Mouse (Mus musculus) liver, adult 2 months (tissue): ENCODE results near the gene Prkcd. TPM values are rescaled to one million over a fixed set of nuclear protein-coding genes. Genes with fewer than 3 reads are reported as not detected.
A peak's percentile ranks its signal among the peaks of the same experiment; 100 is the strongest.

ENCODE experiments used
- DNase-seq: peaks from one replicate; pipeline ENCODE4 v3.0.0-alpha.2; 2011; ENCODE audit warnings: low read depth, low spot score; ENCODE audit errors: extremely low read depth
- H3K27ac ChIP-seq: fragments of 200-500 bp; replicated peaks from 2 replicates; pipeline ENCODE4 v1.5.1; 2012; ENCODE audit warnings: low read depth, mild to moderate bottlenecking, control low read depth, inconsistent platforms, low read length; ENCODE audit not compliant: insufficient read depth
- H3K27me3 ChIP-seq: fragments of 200-500 bp; 2 replicates; pipeline ENCODE4 v1.6.1; 2012; ENCODE audit warnings: mild to moderate bottlenecking, moderate library complexity, low read length, inconsistent platforms; ENCODE audit not compliant: control insufficient read depth, insufficient read depth
- H3K36me3 ChIP-seq: fragments of 200-500 bp; 2 replicates; pipeline ENCODE4 v1.6.1; 2012; ENCODE audit warnings: low read length, inconsistent platforms; ENCODE audit not compliant: control insufficient read depth, insufficient read depth
- H3K4me1 ChIP-seq: fragments of 200-500 bp; 2 replicates; pipeline ENCODE4 v1.6.1; 2011; ENCODE audit warnings: low read length; ENCODE audit not compliant: control insufficient read depth, insufficient read depth
- H3K4me3 ChIP-seq: fragments of 200-500 bp; 2 replicates; pipeline ENCODE4 v1.5.1; 2011; ENCODE audit warnings: low read depth, mild to moderate bottlenecking, control low read depth, low read length, moderate library complexity; ENCODE audit not compliant: insufficient read depth
- H3K79me2 ChIP-seq: fragments of 200-500 bp; 2 replicates; pipeline ENCODE4 v1.6.1; 2012; ENCODE audit warnings: inconsistent platforms, mild to moderate bottlenecking, low read length, moderate library complexity; ENCODE audit not compliant: control insufficient read depth, insufficient read depth
- H3K9ac ChIP-seq: fragments of 200-500 bp; 2 replicates; pipeline ENCODE4 v1.6.1; 2012; ENCODE audit warnings: low read depth, mild to moderate bottlenecking, control low read depth, inconsistent platforms, low read length
- CTCF ChIP-seq: fragments of 200-500 bp; IDR thresholded peaks from 2 replicates; pipeline ENCODE4 v1.5.1; 2011; ENCODE audit warnings: low read depth, low read length, control low read depth
- POLR2A ChIP-seq: fragments of 200-500 bp; IDR thresholded peaks from 2 replicates; pipeline ENCODE4 v1.6.1; 2011; ENCODE audit warnings: low read length, control low read depth; ENCODE audit not compliant: insufficient read depth; ENCODE audit errors: extremely low read depth
- WGBS: fragments of 180-500 bp; shearing (Covaris S2); methylation state at CpG from one replicate; pipeline ENCODE4 v1.1.7; 2018; 5-methylcytosine and 5-hydroxymethylcytosine counted together
- polyA plus RNA-seq: library from polyadenylated mRNA; depleted of rRNA; stranded (reverse); fragments of >200 nt; gene quantifications from 2 replicates; pipeline ENCODE4 v1.2.3, GENCODE M21; 2012
- total RNA-seq: library from RNA; depleted of rRNA; stranded (reverse); fragments of >200 nt; gene quantifications from 2 replicates; pipeline ENCODE4 v1.2.3, GENCODE M21; 2014

Prkcd gene
- total and polyA plus RNA-seq, 2 experiments, result 7.7 to 14.9 TPM

- DNase-seq, result no peak
- H3K9ac ChIP-seq, result peak overlapping the region; percentile 55
- H3K27ac ChIP-seq, result peak overlapping the region; percentile 21; the same call in 1 of the 2 replicates
- TF ChIP-seq CTCF (no peak), POLR2A (no peak)
- H3K79me2 ChIP-seq, result no peaks in the 10 kb centered on the region
- H3K27me3 ChIP-seq, result no peaks in the 10 kb centered on the region
- no peaks in the 10 kb centered on the region; the same call in 1 of the 2 replicates for H3K4me1 ChIP-seq
- H3K4me3 ChIP-seq, result peak overlapping the region; percentile 69
- WGBS, result 70% methylated on average over 12 of the region's 12 CpGs
- H3K36me3 ChIP-seq, result no peaks in the 10 kb centered on the region
Measured at GRCm38 (mm10) chr14:30626756-30627742, 1.0 kb upstream of the Prkcd start.

- no peaks in the 10 kb centered on the region; the same call in 1 of the 2 replicates for H3K4me1 ChIP-seq
- DNase-seq, result no peak
- TF ChIP-seq POLR2A (no peak), CTCF (no peak)
- no peaks in the 10 kb centered on the region for H3K27me3 ChIP-seq
- no peaks in the 10 kb centered on the region for H3K79me2 ChIP-seq
- H3K9ac ChIP-seq, result peak overlapping the region; percentile 80
- no peak overlapping the region for H3K27ac ChIP-seq
- 2% methylated on average over 39 of the region's 39 CpGs for WGBS
- H3K4me3 ChIP-seq, result peak overlapping the region; percentile 69
- H3K36me3 ChIP-seq, result no peaks in the 10 kb centered on the region
Measured at GRCm38 (mm10) chr14:30625131-30625807, 741 bp downstream of the Prkcd start.

GRCm38 (mm10) chr14:30624277-30624721 lies 1.7 kb downstream of the Prkcd start:
- TF ChIP-seq CTCF (0 out of 2 replicates have a peak, but pooled peaks have one; percentile 4), POLR2A (no peak)
- Histone ChIP-seq H3K9ac (no peak overlapping the region), H3K4me3 (no peak overlapping the region), H3K27me3 (no peaks in the 10 kb centered on the region), H3K4me1 (no peaks in the 10 kb centered on the region; the same call in 1 of the 2 replicates), H3K79me2 (no peaks in the 10 kb centered on the region), H3K27ac (no peak overlapping the region), H3K36me3 (no peaks in the 10 kb centered on the region)
- DNase-seq, result no peak
- WGBS, result 42% methylated on average over 8 of the region's 8 CpGs

GRCm38 (mm10) chr14:30622556-30622955 lies 3.5 kb downstream of the Prkcd start:
- H3K27ac ChIP-seq, result no peak overlapping the region
- no peaks in the 10 kb centered on the region for H3K27me3 ChIP-seq
- H3K79me2 ChIP-seq, result no peaks in the 10 kb centered on the region
- 95% methylated on average over 8 of the region's 8 CpGs for WGBS
- no peak for TF ChIP-seq POLR2A
- TF ChIP-seq CTCF, result no peak
- no peaks in the 10 kb centered on the region; the same call in 1 of the 2 replicates for H3K4me1 ChIP-seq
- DNase-seq, result no peak
- no peak overlapping the region for H3K9ac ChIP-seq
- H3K4me3 ChIP-seq, result no peak overlapping the region
- no peaks in the 10 kb centered on the region for H3K36me3 ChIP-seq

GRCm38 (mm10) chr14:30622130-30622529 lies 3.9 kb downstream of the Prkcd start:
- DNase-seq, result no peak
- Histone ChIP-seq H3K4me1 (no peaks in the 10 kb centered on the region; the same call in 1 of the 2 replicates), H3K9ac (no peak overlapping the region), H3K36me3 (no peaks in the 10 kb centered on the region), H3K27me3 (no peaks in the 10 kb centered on the region), H3K79me2 (no peaks in the 10 kb centered on the region), H3K27ac (no peak overlapping the region), H3K4me3 (no peak overlapping the region)
- WGBS, result 68% methylated on average over 7 of the region's 7 CpGs
- TF ChIP-seq CTCF, result no peak
- no peak for TF ChIP-seq POLR2A
